Mouse (Mus musculus): ENCODE data around the gene Bhlha9.

GRCm38 (mm10) chr11:76645955-76646354 lies 26.3 kb upstream of the Bhlha9 start:
- TF ChIP-seq CTCF (conservative IDR thresholded peaks at IDR 0.05; ENCODE audit: low read length) (peak; percentile 93), POU5F1 (IDR thresholded peaks at IDR 0.05; ENCODE audit: borderline replicate concordance, low read length) (no peak), NANOG (IDR thresholded peaks at IDR 0.05; ENCODE audit: borderline replicate concordance, low read length) (no peak)

Measured in E14TG2a.4 (cell line).